Mouse (Mus musculus): ENCODE results near the gene Ntrk2. TPM values are rescaled to one million over a fixed set of nuclear protein-coding genes. Genes with fewer than 3 reads are reported as not detected.

The Ntrk2 gene
- polyA plus RNA-seq, 1 experiment from 2014 or later: 13.4 TPM

DNA sequence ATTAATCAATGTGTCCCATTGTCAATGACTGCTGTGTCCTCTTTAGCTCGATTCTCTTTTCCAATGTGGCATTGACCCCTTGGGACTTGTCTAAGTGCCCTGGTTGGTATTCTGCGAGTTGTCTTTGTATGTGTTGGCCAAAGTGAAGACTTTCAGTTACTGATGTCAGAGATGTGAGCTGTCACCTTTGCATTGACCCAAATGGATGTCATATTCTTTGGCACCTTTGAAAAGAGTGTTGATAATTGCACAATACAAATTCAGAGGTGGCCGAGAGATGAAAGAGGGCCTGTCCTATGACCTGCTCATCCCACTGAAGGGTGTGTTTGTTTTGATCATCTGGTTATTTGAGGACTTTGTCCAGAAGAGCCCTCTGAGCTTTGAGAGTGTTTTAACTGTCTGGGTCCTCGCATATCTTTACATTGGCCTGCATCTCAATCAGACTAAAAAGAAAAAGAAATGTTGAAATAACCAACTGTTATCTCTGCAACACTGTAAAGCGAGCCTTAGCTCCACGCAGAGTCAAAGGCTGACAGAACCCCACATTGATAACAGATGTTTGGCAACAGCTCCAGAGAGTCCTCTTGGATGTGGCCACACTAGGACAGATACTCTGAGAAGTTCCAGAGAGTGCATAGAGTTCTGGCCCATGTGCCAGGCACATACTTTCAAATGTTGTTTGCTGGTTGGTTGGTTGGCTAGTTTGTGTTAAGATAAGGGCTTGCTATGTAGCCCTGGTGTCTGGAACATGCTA is 107.9 kb downstream of the Ntrk2 start:
- no peaks in the 10 kb centered on the region for H3K4me1 ChIP-seq
- no peak overlapping the region for H3K4me2 ChIP-seq (replicated peaks)
- no peaks in the 10 kb centered on the region for H3K9me3 ChIP-seq
- no peak overlapping the region for H3K9ac ChIP-seq
- H3K36me3 ChIP-seq: no peaks in the 10 kb centered on the region
- no peak for ATAC-seq (ENCODE audit: low FRiP score, low read depth)
- no peak overlapping the region for H3K27ac ChIP-seq
- H3K4me3 ChIP-seq: no peak overlapping the region
- 75% methylated on average over 6 of the region's 6 CpGs for WGBS
- H3K27me3 ChIP-seq: no peaks in the 10 kb centered on the region

DNA sequence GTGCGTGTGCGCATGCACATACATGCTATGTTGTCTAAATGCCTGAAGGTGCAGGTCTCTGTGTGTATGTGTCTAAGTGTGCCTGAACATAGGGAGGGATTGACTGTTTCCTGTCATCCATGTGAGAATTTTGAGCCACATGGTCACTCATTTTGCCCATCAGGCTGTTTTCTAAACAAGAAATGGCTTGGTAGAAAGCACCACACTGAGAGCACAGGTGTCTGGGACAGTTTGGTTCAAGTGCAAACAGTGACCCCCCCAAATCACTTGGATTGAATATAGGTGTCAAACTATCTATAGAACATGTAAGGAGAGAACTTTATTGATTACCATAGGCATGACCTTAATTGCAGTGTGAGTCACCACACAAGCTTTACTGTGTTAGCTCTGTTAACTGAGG is 110.0 kb downstream of the Ntrk2 start:
- Histone ChIP-seq H3K36me3 (no peaks in the 10 kb centered on the region), H3K4me3 (no peak overlapping the region), H3K9me3 (no peaks in the 10 kb centered on the region), H3K4me1 (no peaks in the 10 kb centered on the region), H3K9ac (no peak overlapping the region), H3K27ac (no peak overlapping the region), H3K27me3 (no peaks in the 10 kb centered on the region), H3K4me2 (replicated peaks) (no peak overlapping the region)
- WGBS: 98% methylated on average over 2 of the region's 2 CpGs
- no peak for ATAC-seq (ENCODE audit: low FRiP score, low read depth)

DNA sequence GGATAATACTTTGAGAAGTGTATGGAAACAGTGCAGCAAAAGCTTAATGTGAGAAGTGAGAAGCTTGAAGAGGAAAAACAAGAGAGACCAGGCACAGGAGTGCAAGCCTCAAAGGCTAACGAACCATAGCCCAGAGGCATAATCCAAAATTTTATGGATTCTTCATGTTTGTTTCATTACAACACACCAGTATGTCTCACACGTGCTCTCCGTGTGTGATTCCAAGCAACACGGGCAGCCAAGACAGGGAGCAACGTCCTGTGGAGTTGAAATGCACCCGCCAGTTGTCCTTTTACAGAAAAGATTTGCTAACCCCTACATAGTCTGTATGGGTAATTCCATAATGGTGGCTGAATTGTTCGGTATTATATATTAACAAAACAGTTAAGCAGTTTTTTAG is 113.9 kb downstream of the Ntrk2 start:
- Histone ChIP-seq H3K4me3 (no peak overlapping the region), H3K4me2 (replicated peaks) (no peak overlapping the region), H3K27me3 (no peaks in the 10 kb centered on the region), H3K9ac (no peak overlapping the region), H3K9me3 (no peaks in the 10 kb centered on the region), H3K27ac (no peak overlapping the region), H3K4me1 (no peaks in the 10 kb centered on the region), H3K36me3 (no peaks in the 10 kb centered on the region)
- 74% methylated on average over 7 of the region's 7 CpGs for WGBS
- ATAC-seq (ENCODE audit: low FRiP score, low read depth): no peak

DNA sequence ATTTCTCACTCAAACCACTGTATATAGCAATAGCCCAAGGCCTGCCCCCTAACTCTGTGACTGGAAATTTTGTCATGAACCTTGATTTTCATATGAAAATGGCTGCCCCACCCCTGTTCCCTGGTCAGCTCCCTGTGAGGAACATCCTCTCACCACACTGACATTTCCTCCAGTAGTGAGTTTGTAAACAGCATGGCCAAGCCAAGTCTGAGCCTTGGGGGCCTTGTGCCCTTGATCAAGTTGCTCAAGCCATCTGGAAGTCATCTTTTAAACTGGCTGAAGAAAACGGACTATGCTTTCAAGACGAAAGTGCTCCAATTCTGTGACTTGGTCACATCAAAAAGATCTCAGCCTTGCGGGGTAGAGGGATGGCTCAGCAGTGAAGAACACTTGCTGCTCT is 114.9 kb downstream of the Ntrk2 start:
- no peaks in the 10 kb centered on the region for H3K36me3 ChIP-seq
- 52% methylated on average over 3 of the region's 3 CpGs for WGBS
- no peak overlapping the region for H3K4me2 ChIP-seq (replicated peaks)
- H3K4me1 ChIP-seq: no peaks in the 10 kb centered on the region
- ATAC-seq (ENCODE audit: low FRiP score, low read depth): no peak
- H3K4me3 ChIP-seq: no peak overlapping the region
- no peaks in the 10 kb centered on the region for H3K27me3 ChIP-seq
- no peak overlapping the region for H3K27ac ChIP-seq
- H3K9me3 ChIP-seq: no peaks in the 10 kb centered on the region
- H3K9ac ChIP-seq: no peak overlapping the region

DNA sequence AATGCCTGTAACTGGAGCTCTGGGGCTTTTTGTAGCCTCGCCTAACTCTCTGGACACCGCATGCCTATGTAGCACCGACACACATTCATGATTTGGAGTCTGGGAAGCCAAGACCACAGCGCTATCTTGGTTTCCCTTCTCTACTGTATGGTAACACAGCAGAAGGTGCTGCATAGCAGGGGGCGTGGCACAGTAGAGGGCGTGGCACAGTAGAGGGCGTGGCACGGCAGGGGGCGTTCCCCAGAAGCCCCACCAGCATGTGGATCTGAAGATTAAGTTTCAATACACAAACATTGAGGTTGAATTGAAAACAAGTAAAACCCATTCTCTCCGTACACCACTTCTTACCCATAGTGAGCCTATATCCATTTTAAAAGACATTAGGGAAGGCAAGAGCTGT is 115.3 kb downstream of the Ntrk2 start:
- H3K9me3 ChIP-seq: no peaks in the 10 kb centered on the region
- ATAC-seq (ENCODE audit: low FRiP score, low read depth): no peak
- H3K27me3 ChIP-seq: no peaks in the 10 kb centered on the region
- no peak overlapping the region for H3K4me3 ChIP-seq
- no peak overlapping the region for H3K9ac ChIP-seq
- H3K4me1 ChIP-seq: no peaks in the 10 kb centered on the region
- H3K36me3 ChIP-seq: no peaks in the 10 kb centered on the region
- H3K27ac ChIP-seq: no peak overlapping the region
- H3K4me2 ChIP-seq (replicated peaks): no peak overlapping the region
- 84% methylated on average over 10 of the region's 10 CpGs for WGBS

DNA sequence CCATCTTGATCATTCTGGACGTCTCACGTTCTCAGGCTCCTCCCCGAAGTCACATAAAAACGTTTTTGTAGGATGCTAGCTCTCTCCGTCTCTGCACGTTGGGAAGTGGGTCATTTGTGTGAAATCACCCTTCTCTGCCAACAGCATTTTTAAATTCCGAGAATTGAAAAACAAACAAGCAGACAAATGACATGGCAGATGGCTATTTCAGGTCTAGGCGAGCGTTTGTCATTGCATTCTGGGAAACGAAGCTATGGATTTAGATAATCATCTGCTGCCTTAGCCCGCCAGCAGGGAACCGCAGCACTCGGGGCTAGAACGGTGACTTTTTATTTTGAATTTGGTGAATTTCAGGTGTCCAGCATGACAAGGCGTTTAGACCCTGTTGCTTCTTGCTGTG is 115.8 kb downstream of the Ntrk2 start:
- Histone ChIP-seq H3K36me3 (no peaks in the 10 kb centered on the region), H3K4me3 (no peak overlapping the region), H3K9ac (no peak overlapping the region), H3K4me2 (replicated peaks) (no peak overlapping the region), H3K27ac (no peak overlapping the region), H3K9me3 (no peaks in the 10 kb centered on the region), H3K27me3 (no peaks in the 10 kb centered on the region), H3K4me1 (no peaks in the 10 kb centered on the region)
- 80% methylated on average over 15 of the region's 15 CpGs for WGBS
- no peak for ATAC-seq (ENCODE audit: low FRiP score, low read depth)

DNA sequence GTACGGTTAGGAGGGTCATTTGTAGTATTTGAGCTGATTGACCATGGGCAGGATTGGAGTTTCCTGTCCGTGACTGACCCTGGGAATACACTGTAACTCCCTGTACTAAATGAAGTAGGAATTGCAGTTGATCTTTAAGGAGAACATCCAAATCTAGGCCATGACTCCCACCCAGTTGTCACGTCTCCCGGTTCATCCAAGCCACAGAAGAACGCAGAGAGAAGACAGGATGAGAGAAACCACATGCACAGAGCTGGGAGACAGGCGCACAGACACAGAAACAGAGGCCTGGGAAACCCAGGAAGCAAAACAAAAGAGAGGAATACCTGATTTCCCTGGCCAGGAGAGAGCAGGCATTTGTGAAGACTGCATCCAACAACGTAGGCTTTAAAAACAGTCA is 117.1 kb downstream of the Ntrk2 start:
- H3K9ac ChIP-seq: no peak overlapping the region
- H3K4me1 ChIP-seq: no peaks in the 10 kb centered on the region
- no peak overlapping the region for H3K27ac ChIP-seq
- H3K9me3 ChIP-seq: no peaks in the 10 kb centered on the region
- 83% methylated on average over 7 of the region's 7 CpGs for WGBS
- H3K4me2 ChIP-seq (replicated peaks): no peak overlapping the region
- H3K4me3 ChIP-seq: no peak overlapping the region
- no peak for ATAC-seq (ENCODE audit: low FRiP score, low read depth)
- H3K27me3 ChIP-seq: no peaks in the 10 kb centered on the region
- H3K36me3 ChIP-seq: no peaks in the 10 kb centered on the region

DNA sequence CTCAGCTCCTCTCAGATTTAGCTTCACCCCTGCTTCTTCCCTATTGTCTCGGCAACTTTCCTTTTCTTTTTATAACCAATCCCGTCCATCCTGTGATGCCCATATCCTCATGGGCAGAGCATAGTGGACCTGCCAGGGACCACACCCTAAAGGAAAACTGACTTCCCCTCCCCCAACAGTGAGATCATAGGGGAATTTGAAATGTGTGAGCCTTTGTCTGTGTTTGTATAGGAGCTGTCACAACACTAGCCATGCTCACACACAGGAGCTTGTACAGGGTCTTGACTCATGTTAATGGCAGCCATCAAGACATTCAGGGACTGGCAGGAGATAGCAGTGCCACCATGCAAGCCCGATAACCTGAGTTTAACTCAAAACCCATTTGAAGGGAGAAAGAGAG is 118.1 kb downstream of the Ntrk2 start:
- WGBS: 71% methylated on average over 3 of the region's 3 CpGs
- no peak overlapping the region for H3K4me3 ChIP-seq
- H3K27ac ChIP-seq: no peak overlapping the region
- no peak overlapping the region for H3K9ac ChIP-seq
- no peaks in the 10 kb centered on the region for H3K27me3 ChIP-seq
- no peak overlapping the region for H3K4me2 ChIP-seq (replicated peaks)
- no peaks in the 10 kb centered on the region for H3K9me3 ChIP-seq
- H3K4me1 ChIP-seq: no peaks in the 10 kb centered on the region
- no peak for ATAC-seq (ENCODE audit: low FRiP score, low read depth)
- H3K36me3 ChIP-seq: no peaks in the 10 kb centered on the region

DNA sequence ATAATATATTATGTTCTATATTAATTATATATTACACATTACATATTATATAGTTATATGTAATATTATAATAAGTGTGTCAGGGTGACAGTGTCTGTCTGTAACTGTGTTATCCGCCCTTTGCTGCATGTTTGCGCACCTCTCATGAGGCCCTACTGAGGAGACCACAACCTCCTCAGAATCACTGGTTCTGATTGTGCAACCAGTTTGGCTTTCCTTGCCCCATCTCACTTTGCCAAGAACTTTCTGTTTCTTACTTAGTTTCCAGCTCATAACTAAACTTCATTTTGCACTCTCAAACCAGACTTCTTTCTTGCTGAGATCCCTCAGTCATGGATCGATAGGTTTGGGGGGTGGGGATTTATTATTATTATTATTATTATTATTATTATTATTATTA is 120.8 kb downstream of the Ntrk2 start:
- H3K4me1 ChIP-seq: no peaks in the 10 kb centered on the region

DNA sequence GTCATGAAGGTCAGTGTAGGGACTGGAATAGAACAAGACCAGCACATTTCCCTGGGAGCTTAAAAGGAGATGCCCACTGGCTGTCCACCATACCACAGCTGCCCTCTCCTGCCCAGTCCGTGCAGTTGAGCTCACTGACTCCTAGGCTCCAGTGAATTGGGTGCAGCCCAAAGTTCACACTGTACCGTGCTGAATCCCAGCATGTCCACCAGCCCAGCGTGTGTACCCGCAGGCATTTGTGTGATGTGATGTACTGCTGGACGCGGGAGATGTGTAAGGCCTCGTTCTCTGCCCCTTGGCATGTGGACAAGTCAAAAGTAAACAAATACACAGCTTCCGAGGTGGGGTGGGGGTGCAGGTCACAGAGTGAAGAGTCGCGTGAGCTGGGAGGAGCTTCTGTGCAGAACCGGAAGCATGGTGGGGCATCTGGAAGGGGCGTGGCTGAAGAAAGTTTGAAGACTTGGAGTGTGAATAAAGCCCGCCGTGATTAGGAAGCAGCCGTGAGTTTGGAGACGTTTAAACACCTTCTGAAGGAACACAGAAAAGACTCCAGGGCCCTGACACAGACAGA is 121.4 kb downstream of the Ntrk2 start:
- ATAC-seq (ENCODE audit: low FRiP score, low read depth): no peak
- no peaks in the 10 kb centered on the region for H3K36me3 ChIP-seq
- H3K4me1 ChIP-seq: no peaks in the 10 kb centered on the region
- no peak overlapping the region for H3K27ac ChIP-seq
- H3K27me3 ChIP-seq: no peaks in the 10 kb centered on the region
- no peak overlapping the region for H3K9ac ChIP-seq
- no peak overlapping the region for H3K4me3 ChIP-seq
- no peak overlapping the region for H3K4me2 ChIP-seq (replicated peaks)
- no peaks in the 10 kb centered on the region for H3K9me3 ChIP-seq
- WGBS: 68% methylated on average over 16 of the region's 16 CpGs

More for the DNA sequence above, 120.8 kb downstream of the Ntrk2 start:
- Histone ChIP-seq H3K27ac (no peak overlapping the region), H3K4me2 (replicated peaks) (no peak overlapping the region), H3K36me3 (no peaks in the 10 kb centered on the region), H3K4me3 (no peak overlapping the region), H3K9ac (no peak overlapping the region), H3K9me3 (no peaks in the 10 kb centered on the region), H3K27me3 (no peaks in the 10 kb centered on the region)
- no peak for ATAC-seq (ENCODE audit: low FRiP score, low read depth)
- 95% methylated on average over 3 of the region's 3 CpGs for WGBS

DNA sequence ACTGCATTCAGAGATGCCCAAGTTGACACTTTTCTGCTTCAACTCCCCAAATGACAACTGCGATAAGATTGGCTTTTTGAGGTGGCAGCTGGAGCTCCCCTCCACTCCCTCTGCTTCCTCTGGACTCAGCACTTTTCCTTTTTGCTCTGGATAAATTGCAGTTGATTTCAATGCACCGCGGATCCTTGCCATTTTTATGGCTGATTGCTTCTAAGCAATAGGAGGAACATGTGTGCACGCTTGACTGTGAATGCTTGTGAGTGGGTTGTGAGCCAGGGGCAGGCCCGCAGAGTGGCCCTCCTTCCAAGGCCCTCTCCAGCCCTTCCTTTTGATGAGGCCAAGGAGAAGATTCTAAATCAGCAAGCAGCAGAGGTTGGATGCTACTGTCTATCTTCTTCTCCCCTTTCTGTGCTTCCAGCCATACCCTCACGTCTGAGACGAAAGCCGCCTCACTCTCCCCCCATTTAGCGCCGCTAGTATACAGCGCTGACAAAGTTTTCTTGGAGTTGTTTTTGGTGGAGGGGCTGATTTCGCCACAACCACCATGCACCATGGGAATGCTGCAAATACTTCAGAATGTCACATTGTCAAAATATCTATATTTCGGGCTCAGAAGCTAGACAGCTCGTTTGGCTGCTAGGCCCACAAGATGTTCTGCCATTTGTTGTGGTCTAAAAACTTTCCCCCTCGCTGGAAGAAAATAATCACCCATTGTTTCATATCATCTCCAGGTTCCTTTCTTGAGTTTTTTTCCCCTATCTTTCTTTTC is 122.5 kb downstream of the Ntrk2 start:
- Histone ChIP-seq H3K27ac (no peak overlapping the region), H3K9ac (no peak overlapping the region), H3K9me3 (no peaks in the 10 kb centered on the region), H3K4me1 (0 out of 2 replicates have a peak, but pooled peaks cover 4% of the 10 kb centered on the region), H3K4me2 (replicated peaks) (no peak overlapping the region), H3K27me3 (no peaks in the 10 kb centered on the region), H3K4me3 (no peak overlapping the region), H3K36me3 (no peaks in the 10 kb centered on the region)
- 83% methylated on average over 15 of the region's 15 CpGs for WGBS
- no peak for ATAC-seq (ENCODE audit: low FRiP score, low read depth)

DNA sequence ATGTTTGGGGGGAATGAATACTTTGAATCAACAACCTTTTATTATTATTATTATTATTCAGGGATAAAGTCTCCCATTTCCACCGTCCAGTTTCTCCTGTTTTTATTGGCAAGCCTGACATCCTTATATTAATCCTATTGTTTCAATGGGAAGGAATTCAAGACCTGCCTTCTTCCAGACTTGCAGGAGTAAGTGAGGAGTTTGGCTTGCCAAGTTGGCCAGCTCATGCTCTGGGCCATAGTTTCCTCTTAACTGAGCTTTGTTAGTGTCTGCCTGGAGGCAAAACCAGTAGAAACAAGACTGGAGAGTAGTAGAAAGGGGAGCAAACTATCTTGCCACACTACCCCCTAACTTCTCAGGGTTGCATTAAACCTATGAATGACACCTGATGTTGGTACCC is 123.8 kb downstream of the Ntrk2 start:
- peaks cover under 1% of the 10 kb centered on the region for H3K27me3 ChIP-seq
- H3K4me2 ChIP-seq (replicated peaks): no peak overlapping the region
- WGBS: 43% methylated on average over 1 of the region's 1 CpGs
- no peak overlapping the region for H3K4me3 ChIP-seq
- no peak overlapping the region for H3K27ac ChIP-seq
- no peak for ATAC-seq (ENCODE audit: low FRiP score, low read depth)
- H3K36me3 ChIP-seq: no peaks in the 10 kb centered on the region
- H3K4me1 ChIP-seq: 0 out of 2 replicates have a peak, but pooled peaks cover 4% of the 10 kb centered on the region
- no peak overlapping the region for H3K9ac ChIP-seq
- no peaks in the 10 kb centered on the region for H3K9me3 ChIP-seq
